Mouse (Mus musculus) thymus, adult 18-20 months (tissue): ENCODE results near the gene Rec114.

Experiments used
- DNase-seq, 2 experiments: peaks; one replicate each; pipeline ENCODE4 v3.0.0; 2022; ENCODE audit warnings: mixed read lengths in 2 of 2

The Rec114 gene

DNA sequence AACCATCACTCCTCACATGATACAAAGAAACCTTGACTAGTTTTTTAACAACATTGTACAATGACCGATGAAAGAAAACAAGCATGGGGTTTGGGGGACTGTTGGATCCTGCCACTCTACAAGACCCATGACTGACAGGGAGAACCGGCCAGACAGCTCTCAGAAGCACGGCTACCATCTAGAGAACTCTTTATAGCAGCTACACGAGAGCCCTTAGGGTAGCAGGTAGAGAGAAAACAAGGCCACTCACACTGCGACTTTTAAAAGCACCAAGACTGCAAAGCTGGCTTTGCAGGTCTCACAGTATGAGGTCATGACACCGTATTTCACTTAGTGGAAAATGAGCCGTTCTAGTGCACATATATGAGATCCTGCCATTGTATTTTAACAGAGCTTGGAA lies 33.1 kb downstream of the Rec114 start:
- DNase-seq: no peak

DNA sequence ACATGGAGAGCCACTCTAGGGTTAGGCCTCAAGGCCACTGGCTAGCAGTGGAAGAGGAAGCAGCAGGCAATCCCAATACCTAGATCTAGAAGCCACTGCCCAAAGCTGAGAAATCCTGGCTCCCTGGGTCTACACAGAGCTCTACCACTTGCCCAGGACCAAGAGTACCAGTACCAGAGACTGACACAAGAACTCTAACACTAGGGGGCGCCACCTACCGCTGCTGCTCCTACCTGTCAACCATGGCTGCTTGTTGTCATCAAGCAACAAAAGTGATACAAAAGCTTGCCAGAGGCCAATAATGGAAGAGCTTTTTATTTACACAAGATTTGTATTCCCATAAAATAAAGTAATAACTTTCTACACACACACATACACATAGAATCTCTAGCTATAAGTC lies 33.8 kb downstream of the Rec114 start:
- peak; percentile 16 to 23 for DNase-seq

DNA sequence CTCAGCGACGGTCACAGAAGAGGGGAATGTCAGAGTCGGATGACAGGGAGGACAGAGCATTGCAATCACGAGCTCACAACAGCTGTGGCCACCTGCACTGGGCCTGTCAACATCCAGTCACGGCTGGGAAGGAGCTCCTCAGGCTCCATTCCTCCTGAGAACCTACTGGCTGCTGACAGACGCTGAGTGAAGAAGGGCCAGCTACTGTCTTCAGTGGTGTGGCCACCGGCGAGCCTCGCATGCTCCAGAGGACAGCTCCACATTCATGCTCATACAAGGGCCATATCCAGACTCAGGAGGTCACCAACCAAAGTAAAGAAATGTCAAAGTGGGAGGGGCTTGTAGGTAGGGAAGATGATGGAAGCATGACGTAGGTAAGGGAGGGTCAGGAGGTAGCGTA lies 36.0 kb downstream of the Rec114 start:
- no peak for DNase-seq

DNA sequence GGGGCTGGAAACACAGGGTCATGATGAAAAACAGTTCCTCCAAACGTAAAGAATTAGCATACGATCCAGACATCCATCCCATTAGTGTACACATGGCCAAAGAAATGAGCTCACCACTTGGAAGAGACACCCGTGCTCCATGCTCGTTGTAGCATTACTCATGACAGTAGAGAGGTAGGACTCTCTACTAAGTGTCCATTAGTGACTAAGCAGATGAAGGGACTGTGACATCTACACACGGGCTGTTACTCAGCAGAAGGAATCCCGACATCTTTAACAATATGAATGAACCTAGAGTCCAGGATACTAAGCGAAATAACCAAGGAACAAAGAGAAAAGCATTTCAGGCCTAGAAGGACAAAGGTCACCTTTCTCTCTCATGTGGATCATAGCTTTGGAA lies 37.7 kb downstream of the Rec114 start:
- DNase-seq: no peak

DNA sequence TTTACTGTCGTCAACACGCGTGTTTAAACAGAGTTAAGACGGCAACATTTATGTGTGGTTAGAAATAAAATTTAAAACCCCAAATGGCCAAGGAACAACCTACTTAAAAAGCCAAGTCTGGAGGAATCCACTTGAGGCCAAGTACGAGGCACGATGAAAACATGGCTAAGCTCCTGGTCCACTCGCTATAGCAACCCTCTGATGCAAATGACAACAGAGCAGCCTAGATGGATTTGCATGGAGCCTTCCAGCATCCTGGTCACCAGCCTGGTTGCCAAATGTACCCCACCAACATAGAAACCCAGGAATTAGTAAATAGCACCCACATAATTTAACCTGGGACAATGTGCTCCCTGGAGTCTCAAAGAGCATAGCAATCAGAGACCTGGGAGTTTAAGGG lies 40.0 kb downstream of the Rec114 start:
- DNase-seq: no peak

DNA sequence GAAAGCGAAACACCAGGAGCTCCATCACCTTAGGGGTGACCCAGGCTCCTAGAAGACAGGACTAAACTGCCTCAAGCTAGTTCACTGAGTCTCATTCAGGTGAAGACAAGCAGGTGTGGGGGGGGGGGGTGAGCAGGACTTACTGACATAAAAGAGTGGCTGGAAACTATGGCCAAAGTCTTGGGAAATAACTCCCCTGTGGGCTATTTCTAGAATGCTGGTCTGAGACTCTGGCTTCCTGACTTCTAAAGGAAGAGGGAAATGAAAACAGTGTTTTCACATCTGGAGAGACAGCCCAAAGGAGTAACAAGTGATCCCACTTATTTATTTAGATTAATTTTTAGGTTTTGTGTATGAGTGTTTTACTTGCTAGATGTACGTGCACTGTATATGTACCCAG lies 42.0 kb downstream of the Rec114 start:
- DNase-seq: no peak

DNA sequence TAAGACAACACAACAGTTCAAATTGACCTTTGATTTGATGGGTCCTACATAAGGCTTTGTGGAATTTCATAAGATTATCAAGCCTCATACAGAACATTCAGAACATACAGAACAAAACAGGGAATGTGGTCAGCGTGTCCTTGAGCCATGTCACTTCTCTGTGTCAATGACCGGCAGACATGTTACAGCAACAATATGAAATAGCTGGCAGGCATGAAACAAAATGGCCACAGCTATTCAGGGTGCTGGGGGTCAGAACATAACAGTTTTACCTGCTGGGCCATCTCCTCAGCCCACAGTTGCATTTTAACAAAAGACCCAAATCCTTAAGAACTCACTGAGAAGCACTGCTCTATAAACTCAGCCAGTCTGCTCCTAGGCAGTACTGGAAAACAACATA lies 45.3 kb downstream of the Rec114 start:
- no peak for DNase-seq

DNA sequence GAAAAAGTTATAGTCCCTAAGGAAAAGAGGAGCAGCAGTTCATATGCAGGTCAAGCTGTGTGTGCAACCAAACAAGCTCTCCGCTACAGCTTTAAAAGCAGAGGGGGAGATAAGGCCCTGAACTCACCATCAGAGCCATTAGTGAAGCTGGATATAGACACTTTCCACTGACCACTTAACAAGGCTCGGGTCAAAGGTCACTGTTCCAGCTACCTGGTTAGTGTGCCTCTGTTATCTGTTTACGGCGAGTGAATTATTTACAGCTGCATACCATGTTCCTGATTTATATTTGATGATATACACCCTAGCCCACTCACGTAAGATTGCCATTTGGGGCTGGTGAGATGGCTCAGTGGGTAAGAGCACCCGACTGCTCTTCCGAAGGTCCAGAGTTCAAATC lies 52.3 kb downstream of the Rec114 start:
- no peak for DNase-seq

DNA sequence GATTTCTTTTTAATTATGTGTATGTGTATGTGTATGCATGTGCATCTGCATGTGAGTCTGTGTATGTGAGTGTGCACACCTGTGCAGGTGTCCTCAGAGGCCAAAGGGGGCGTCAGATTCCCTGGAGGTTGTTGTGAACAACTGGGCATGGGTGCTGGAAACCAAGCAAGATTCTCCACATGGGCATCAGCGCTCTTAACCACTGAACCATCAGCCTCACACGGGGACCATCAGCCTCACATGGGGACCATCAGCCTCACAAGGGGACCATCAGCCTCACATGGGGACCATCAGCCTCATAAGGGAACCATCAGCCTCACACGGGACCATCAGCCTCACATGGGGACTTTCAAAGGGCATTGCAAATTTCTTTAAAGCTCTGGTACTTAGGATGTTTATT lies 53.1 kb downstream of the Rec114 start:
- DNase-seq: no peak

DNA sequence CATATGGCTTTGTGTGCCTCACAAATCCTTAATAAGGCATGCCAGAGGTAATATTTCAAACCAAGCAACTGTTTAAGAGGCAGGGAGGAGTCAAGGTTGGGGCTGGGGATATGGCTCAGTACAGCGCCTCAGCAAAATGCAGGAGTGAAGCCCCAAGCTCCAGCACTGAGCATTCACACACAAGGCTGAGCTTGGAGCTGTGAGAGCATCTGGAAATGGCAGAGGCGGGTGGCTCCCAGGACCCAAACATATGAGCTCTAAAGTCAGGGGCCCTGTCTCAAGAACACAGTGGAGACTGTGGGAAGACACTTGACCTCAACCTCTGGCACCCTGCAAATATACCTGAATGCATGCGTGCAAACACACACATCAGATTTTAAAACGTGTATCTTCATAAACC lies 55.7 kb downstream of the Rec114 start:
- DNase-seq: no peak

DNA sequence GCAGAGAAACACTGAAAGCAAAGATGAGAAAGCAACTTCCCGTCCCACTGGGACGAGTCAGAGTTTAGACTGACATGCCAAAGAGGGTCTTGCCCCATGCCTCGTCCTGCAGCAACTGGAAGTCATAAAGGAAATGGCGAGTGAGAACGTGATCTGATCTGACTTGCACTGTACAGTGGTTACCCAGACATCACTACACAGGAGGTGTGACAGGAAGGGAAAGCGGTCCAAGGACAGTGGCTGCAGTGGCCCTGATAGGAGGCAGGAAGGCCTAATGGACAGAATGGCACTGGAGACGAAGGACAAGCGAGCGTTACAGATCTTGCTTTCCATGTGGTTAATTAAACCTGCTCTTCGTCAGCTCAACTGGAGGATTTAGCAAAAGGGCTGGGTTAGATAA lies 58.5 kb downstream of the Rec114 start:
- DNase-seq: no peak

DNA sequence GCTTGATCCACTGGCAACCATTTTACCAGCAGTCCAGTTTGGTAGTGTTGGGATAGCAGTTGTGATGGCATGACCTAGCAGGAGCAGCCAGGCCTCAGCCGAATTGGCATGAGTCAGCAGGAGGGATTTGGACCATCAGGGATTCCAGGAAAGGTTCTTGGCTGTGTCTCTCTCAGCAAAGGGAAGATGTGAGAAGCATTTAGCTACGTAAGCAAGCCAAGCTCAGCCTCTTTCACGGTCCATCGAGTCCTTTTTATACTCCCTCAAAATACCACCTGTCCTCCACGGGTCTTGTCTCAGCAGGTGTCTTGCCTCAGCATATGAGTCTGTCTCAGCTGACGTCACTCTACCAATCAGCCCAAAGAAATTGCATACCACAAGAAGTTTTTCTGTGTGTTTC lies 60.4 kb downstream of the Rec114 start:
- DNase-seq: no peak

DNA sequence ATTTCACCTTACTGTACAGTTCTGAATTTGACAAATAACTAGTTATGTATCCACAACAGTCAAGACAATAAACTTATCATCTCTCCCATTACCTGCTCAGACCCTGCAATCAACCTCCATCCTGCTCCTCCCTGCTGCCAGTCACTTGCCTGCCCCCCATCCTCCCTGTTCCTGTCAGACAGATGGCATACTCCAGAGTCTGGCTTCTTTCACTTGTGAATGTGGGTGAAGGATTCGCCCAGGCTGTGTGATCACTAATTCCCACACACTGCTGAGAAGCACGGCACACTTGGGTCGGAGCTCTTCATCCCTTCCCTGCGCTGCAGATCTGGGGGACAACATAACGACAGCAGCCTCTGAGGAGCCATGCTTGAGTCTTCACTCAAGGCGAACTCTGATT lies 61.7 kb downstream of the Rec114 start:
- no peak for DNase-seq

DNA sequence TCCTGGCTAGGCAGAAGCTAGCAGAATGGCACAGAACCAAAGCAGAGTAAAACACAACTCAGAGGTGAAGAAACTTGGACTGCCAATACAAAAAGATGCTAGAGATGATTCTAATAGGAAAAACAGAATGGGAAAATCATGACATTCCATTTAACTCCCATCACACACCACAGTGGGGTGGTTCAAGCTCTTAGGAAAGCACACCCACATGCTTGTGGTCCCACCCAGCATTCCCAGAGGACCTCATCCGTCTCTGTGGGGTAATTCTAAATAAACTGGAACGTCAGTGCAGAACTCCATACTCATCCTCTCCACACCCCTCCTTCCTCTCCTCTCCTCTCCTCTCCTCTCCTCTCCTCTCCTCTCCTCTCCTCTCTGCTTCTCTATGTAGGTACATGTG lies 62.4 kb downstream of the Rec114 start:
- no peak for DNase-seq

DNA sequence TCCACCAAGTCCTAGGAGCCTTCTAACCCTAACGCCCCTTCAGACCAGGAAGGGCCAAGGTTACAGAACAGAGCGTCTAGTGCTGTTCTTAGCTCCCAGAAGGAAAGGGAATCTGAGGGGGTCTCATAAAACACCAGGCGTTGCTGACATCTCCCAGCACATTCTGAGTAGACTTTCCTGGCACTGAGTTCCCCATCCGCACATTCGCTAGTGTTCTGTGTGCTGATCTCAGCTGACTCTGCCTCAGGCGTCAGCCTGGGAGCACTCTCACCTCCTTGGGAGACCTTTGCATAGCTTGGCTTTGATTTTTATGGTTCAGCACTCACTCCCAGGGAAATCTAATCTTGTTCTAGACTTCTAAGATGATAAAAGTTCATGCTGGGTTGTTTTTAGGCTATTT lies 68.4 kb downstream of the Rec114 start:
- DNase-seq: no peak

DNA sequence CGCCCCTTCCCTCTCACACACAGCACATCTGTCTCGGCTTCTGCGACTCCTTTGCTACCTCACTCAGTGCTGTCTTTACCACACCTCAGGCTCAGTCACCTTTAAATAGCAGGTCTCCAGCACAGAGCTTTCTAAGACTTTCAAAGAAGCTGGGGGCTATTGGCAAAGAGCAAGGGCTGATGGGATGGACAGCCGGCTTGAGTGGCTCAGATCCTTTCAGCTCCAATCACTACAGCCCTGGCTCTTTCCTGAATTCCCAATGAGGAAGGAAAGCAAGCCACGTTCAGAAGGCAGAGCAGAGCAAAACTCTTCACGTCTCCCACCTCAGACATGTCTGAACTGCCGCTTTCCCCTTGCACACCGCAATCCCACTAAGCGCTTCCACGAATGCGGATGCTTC lies 69.0 kb downstream of the Rec114 start:
- no peak for DNase-seq

DNA sequence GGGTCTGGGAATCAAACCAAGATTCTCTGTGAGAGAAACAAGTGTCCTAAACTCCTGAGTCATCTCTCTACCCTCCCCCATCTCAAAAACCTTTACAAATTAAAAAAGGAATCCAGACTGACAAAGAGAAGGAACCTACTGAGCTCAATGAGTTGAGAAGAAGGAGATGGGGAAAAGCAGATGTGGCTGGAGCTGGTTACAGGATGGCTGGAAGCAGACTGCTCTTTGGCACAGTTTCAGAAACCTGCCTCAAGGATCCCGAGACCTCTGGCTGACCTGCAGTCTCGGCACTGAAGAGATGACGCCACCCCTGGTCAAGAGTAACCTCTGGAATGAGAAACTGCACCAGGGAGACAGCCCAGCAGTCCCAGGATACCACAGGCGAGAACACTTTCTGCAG lies 71.3 kb downstream of the Rec114 start:
- no peak for DNase-seq

DNA sequence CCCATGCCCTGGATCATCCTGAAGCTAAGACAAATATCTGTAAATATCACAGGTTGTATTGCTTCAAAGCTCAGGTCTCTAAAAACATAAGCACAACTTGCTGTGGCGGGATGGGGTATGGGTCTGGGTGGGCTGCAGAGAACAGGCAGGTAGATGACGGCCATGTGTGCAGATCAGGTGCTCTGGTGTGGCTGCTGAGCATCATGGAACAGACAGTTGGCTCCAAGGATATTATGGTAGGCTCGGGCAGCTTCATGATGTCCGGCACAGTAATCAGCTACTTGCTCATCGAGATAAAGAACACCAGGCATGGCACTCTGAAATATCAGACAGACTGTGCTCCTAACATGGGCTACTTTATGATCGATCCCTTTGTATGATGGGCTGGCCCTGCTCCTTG lies 73.9 kb downstream of the Rec114 start:
- DNase-seq: no peak

DNA sequence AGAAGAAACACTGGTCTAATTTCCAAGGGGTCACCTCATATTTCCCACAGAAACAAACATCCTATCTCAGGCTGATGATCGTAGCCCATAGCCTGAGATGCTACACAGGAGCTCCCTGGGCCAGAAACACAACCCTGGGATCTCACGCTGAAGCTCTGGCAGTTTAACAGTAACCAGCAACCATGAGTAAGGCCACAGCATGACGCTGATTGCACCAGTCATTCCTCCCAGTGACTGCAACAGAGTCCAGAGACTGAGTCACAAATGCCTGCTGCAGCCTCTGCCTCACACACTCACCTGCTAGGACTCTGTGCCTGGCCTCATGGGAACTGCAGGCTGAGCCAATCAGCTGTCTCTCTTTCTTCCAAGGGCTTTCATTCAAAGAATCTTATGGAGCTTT lies 74.7 kb downstream of the Rec114 start:
- no peak for DNase-seq

DNA sequence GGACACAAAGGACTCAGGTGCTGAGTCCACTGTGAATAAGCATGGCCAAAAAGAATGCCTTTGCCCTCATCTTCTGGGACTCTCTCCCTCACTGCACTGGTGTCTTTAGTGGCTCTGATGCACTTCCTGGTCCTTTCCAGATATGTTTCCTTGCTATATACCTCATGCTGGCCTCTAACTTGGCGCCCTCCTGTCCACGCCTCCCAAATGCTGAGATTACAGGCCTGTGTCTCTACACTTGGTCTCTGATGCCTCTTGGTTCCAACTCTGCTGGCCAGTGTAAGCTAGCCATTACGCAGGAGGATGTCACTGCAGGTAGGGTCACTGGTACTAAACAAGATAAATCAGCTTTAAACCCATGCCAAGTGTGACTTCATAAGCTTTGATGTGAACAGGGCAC lies 75.6 kb downstream of the Rec114 start:
- no peak for DNase-seq

DNA sequence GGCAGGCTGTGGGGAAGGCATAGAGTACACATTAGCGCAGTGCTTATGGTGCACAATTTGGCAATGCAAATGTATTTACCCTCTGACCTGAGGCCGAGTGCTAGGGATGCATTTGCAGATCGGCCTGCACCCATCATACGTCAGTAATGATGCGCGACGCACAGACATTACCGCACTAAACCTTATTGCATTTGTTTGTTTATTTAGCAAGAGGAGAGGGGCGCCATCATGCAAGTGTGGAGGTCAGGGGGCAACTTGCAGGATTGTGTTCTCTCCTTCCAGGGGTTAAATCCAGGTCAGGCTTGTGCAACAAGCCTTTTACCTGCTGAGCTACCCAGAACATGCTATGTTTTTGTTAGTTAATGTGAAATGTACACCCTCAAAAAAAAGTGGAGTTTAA lies 76.5 kb downstream of the Rec114 start:
- no peak for DNase-seq

DNA sequence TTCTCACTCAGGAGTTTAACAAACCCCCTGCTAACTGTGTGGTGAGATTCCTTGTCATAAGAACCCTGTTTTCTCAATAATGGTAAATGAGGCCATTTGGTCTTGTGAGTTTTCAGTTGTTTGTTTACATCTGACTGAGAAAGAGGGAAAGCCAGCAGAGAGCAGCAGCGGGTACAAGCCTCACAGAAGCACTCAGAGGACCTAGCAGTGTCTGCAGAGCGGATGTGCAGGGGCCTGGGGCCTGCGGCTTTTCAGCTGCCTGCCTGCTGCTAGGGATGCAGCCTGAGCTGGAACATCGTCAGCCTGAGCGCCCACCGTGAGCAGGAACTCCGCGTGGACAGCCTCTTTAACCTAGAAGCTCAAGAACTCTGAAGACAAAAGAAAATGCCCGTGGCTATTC lies 77.6 kb downstream of the Rec114 start:
- no peak for DNase-seq

DNA sequence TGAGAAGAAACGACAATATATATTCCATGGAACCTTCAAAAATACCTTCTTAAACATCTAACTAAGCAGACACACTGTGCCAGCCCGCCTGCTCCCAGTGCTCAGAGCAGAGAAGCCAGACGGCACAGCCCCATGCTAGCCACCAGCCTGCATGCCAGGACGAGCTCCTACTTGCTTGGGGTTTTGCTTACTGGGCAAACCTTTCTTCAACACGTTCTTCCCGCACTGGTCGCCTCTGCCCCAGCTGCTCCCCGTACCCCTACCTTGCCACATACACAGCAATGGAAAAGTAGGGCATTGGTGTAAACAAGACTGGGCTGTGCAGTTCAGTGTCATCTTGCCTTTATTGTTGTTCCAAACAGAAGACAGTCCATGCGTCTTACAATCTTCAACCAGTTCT lies 78.3 kb downstream of the Rec114 start:
- no peak for DNase-seq

DNA sequence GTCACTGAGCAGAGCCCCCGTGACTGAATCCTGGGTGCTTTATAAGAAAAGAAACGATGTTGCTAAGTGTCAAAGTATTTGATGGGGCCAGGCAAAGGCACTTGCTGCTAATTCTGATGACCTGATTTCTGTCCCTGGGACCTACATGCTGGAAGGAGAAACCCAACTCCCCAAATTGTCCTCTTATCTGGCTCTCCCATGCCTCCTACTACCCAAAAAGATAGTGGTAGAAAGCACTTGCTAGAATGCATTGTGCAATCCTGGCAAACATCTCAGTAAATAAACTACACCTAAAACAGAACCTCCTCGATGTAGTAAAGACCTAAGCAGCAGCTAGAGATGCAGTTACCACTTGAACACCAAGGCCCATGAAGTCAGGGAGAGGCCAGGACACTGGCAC lies 81.0 kb downstream of the Rec114 start:
- no peak for DNase-seq

DNA sequence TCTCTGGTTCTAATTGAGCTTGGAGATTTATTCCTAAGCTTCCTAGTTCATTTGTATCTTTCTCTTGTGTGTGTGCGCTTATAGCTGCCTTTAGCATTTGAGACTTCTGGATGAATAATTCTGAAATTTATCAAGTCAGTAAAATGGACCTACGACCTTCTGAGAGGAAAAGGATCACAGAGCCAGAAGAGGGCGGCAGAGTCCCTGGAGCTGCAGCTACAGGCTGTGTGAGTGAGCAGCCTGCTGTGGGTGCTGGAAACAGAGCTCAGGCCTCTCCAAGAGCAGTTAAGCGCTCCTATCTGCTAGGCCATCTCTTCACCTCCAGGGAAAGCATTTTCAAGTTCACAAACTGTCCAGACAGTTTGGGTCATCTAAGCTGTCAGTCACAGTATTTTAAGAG lies 81.8 kb downstream of the Rec114 start:
- DNase-seq: no peak

DNA sequence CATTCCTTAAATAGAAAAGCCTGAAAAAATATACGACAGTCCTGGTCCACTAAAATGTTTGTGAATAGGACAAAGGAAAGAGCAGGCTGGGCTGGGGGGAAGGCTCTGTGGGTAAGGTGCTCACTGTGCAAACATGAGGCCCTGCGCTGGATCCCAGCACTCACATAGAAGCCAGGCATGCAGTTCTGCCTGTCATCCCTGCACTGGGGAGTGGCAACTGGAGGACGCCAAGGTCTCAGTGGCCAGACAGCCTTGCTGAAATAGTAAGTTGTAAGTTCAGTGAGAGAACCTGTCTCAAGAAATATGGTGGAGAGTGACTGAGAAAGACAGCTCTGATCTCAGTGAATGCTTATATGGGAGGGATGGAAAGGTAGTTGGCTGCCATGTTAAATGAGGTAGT lies 83.1 kb downstream of the Rec114 start:
- DNase-seq: no peak
